Comparison of ENCODE assay signal across 15 mouse cellular contexts in the genomic region with DNA sequence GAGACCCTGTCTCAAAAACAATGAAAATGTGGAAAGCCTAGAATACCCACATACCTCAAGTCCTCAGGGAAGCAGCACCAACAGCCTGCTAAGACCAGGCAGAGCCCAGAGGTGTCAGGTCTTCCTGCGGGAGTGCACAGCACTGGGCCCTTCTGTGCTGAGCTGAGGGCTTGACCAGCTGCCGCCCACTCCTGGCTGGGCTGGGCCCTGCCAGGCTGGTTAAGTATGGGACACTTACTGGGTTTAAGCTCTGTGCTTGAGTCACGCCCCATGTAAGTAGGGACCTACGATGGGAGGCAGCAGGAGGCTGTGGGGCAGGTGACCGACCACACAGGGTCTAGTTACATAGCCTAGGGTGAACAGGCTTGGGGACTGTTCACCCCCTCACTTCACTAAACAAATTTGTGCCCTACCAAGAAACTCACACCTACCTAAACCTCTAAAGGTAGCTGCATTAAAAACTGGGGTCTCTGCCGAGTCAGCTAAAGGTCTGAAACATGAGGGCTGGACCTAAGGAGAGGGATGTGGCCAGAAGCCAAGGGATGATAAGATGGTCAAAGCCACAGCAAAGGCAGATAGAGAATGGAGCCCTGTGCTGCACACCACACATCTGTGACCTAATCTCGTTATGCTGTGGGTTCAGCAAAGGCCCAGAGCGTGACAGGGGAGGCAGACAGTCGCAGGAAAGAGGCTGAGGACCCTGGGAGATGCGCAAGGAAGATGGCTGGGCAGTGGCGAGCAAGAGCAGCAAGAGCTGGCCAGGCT. TPM values are rescaled to one million over a fixed set of nuclear protein-coding genes. Genes with fewer than 3 reads are reported as not detected.
DNase-seq lines count a peak whose midpoint lies in the region; ATAC-seq lines count a peak whose summit lies in the region.
"Had no signal": no experiment of that assay in that cellular context is flagged by ENCODE, and none has a peak within 500 bp of the region (broad histone marks: within the 10 kb centered on the region; RNA-seq: fewer than 3 reads in every experiment).

No protein-coding gene starts in this region.

- no peaks in the 10 kb centered on the region for H3K27me3 ChIP-seq in hindbrain, embryonic 11.5 days (ENCODE audit: control insufficient read depth, insufficient read depth, low read length)
- H3K27me3 ChIP-seq in hindbrain, embryonic 12.5 days = no peaks in the 10 kb centered on the region
- H3K27me3 ChIP-seq in midbrain, embryonic 10.5 days (ENCODE audit: low read depth, poor library complexity, severe bottlenecking) = no peaks in the 10 kb centered on the region
- H3K27me3 ChIP-seq in midbrain, embryonic 16.5 days (ENCODE audit: control insufficient read depth, insufficient read depth, low read depth, low read length) = no peaks in the 10 kb centered on the region
- H3K27me3 ChIP-seq in embryonic facial prominence, embryonic 13.5 days = no peaks in the 10 kb centered on the region
- H3K27me3 ChIP-seq: CH12.LX; hindbrain, embryonic 15.5 days had no signal

- no peak overlapping the region for H3K4me3 ChIP-seq in hindbrain, embryonic 11.5 days (ENCODE audit: low read depth, low read length)
- H3K4me3 ChIP-seq in hindbrain, embryonic 12.5 days = no peak overlapping the region
- no peak overlapping the region for H3K4me3 ChIP-seq in midbrain, embryonic 10.5 days
- H3K4me3 ChIP-seq in midbrain, embryonic 16.5 days (ENCODE audit: low read depth, low read length) = no peak overlapping the region
- H3K4me3 ChIP-seq in embryonic facial prominence, embryonic 13.5 days = no peak overlapping the region
- H3K4me3 ChIP-seq: hindbrain, embryonic 15.5 days had no signal

- WGBS in hindbrain, embryonic 11.5 days = 80% methylated on average over 11 of the region's 11 CpGs
- WGBS in hindbrain, embryonic 12.5 days = 83% methylated on average over 11 of the region's 11 CpGs
- 78% methylated on average over 11 of the region's 11 CpGs for WGBS in midbrain, embryonic 10.5 days
- 77% methylated on average over 11 of the region's 11 CpGs for WGBS in midbrain, embryonic 16.5 days
- WGBS in embryonic facial prominence, embryonic 13.5 days = 79% methylated on average over 11 of the region's 11 CpGs

- H3K27ac ChIP-seq in hindbrain, embryonic 11.5 days (ENCODE audit: low read depth, low read length) = no peak overlapping the region
- H3K27ac ChIP-seq in hindbrain, embryonic 12.5 days = no peak overlapping the region
- H3K27ac ChIP-seq in midbrain, embryonic 10.5 days (replicated peaks) = 0 out of 2 replicates have a peak overlapping the region, but pooled peaks have one; percentile 10
- H3K27ac ChIP-seq in midbrain, embryonic 16.5 days (ENCODE audit: low read length) = no peak overlapping the region
- peak overlapping the region; percentile 44; the same call in 1 of the 2 replicates for H3K27ac ChIP-seq in embryonic facial prominence, embryonic 13.5 days
- H3K27ac ChIP-seq: hindbrain, embryonic 15.5 days; kidney, postnatal 0 days had no signal

- H3K9ac ChIP-seq in hindbrain, embryonic 11.5 days (ENCODE audit: low read depth, low read length) = no peak overlapping the region
- H3K9ac ChIP-seq in hindbrain, embryonic 12.5 days = no peak overlapping the region
- H3K9ac ChIP-seq in midbrain, embryonic 16.5 days (ENCODE audit: low read depth, low read length) = no peak overlapping the region
- H3K9ac ChIP-seq in embryonic facial prominence, embryonic 13.5 days = peak overlapping the region; percentile 46
- H3K9ac ChIP-seq: hindbrain, embryonic 15.5 days had no signal

- no peaks in the 10 kb centered on the region for H3K36me3 ChIP-seq in hindbrain, embryonic 11.5 days (ENCODE audit: control insufficient read depth, insufficient read depth, low read length)
- H3K36me3 ChIP-seq in hindbrain, embryonic 12.5 days = no peaks in the 10 kb centered on the region
- no peaks in the 10 kb centered on the region for H3K36me3 ChIP-seq in midbrain, embryonic 10.5 days
- H3K36me3 ChIP-seq in midbrain, embryonic 16.5 days (ENCODE audit: control insufficient read depth, insufficient read depth, low read length) = no peaks in the 10 kb centered on the region; the same call in 1 of the 2 replicates
- H3K36me3 ChIP-seq in embryonic facial prominence, embryonic 13.5 days = no peaks in the 10 kb centered on the region
- H3K36me3 ChIP-seq: hindbrain, embryonic 15.5 days had no signal

- ATAC-seq in hindbrain, embryonic 11.5 days (ENCODE audit: low FRiP score) = peak; percentile 36; the same call in 1 of the 2 replicates
- ATAC-seq in hindbrain, embryonic 12.5 days (ENCODE audit: low FRiP score) = no peak
- no peak for ATAC-seq in midbrain, embryonic 16.5 days
- ATAC-seq in embryonic facial prominence, embryonic 13.5 days (ENCODE audit: insufficient number of reproducible peaks, insufficient read depth, low FRiP score, low TSS enrichment, low read depth) = no peak
- 0 out of 2 replicates have a peak, but pooled peaks have one; percentile 32 for ATAC-seq in megakaryocyte-erythroid progenitor cell, adult 5-6 weeks (replicated peaks; ENCODE audit: low FRiP score, low TSS enrichment, poor library complexity, severe bottlenecking)

- H3K4me1 ChIP-seq in hindbrain, embryonic 11.5 days (replicated peaks; ENCODE audit: control insufficient read depth, insufficient read depth, low read length) = peaks cover 8% of the 10 kb centered on the region; the same call in 1 of the 2 replicates
- H3K4me1 ChIP-seq in hindbrain, embryonic 12.5 days = peaks cover 34% of the 10 kb centered on the region
- H3K4me1 ChIP-seq in midbrain, embryonic 10.5 days = peaks cover 37% of the 10 kb centered on the region
- peaks cover 16% of the 10 kb centered on the region for H3K4me1 ChIP-seq in midbrain, embryonic 16.5 days (ENCODE audit: control insufficient read depth, insufficient read depth, low read length)
- H3K4me1 ChIP-seq in embryonic facial prominence, embryonic 13.5 days = peaks cover 56% of the 10 kb centered on the region

- no peak for DNase-seq in hindbrain, embryonic 11.5 days (ENCODE audit: low spot score)
- DNase-seq in midbrain, embryonic 10.5 days (ENCODE audit: low spot score) = no peak
- DNase-seq in layer of hippocampus, postnatal 25 days (ENCODE audit: extremely low spot score in 1 of 2, low spot score in 1 of 2) = no peak
- no peak for DNase-seq in urinary bladder, adult 18-20 months (ENCODE audit: low spot score in 2 of 2)
- DNase-seq: adrenal gland, postnatal 14 days; retina, postnatal 1 day had no signal

- H3K9me3 ChIP-seq in hindbrain, embryonic 11.5 days (ENCODE audit: control insufficient read depth, low read length) = no peaks in the 10 kb centered on the region
- no peaks in the 10 kb centered on the region for H3K9me3 ChIP-seq in hindbrain, embryonic 12.5 days (replicated peaks)
- no peaks in the 10 kb centered on the region for H3K9me3 ChIP-seq in midbrain, embryonic 10.5 days (replicated peaks)
- H3K9me3 ChIP-seq in midbrain, embryonic 16.5 days (replicated peaks; ENCODE audit: control insufficient read depth, low read length, poor library complexity, severe bottlenecking) = no peaks in the 10 kb centered on the region
- H3K9me3 ChIP-seq in embryonic facial prominence, embryonic 13.5 days = no peaks in the 10 kb centered on the region
- H3K9me3 ChIP-seq: hindbrain, embryonic 15.5 days had no signal

- H3K4me2 ChIP-seq in hindbrain, embryonic 11.5 days (replicated peaks; ENCODE audit: low read depth, low read length) = no peak overlapping the region
- H3K4me2 ChIP-seq in hindbrain, embryonic 12.5 days (replicated peaks) = no peak overlapping the region
- no peak overlapping the region for H3K4me2 ChIP-seq in midbrain, embryonic 16.5 days (ENCODE audit: low read length)
- no peak overlapping the region for H3K4me2 ChIP-seq in embryonic facial prominence, embryonic 13.5 days
- H3K4me2 ChIP-seq: hindbrain, embryonic 15.5 days; midbrain, embryonic 11.5 days had no signal

RNA-seq across cellular contexts. Expression of a gene that starts 19.3 kb away (rescaled TPM):
- 13.6 and 14.2 TPM in 2 replicates for polyA plus RNA-seq in hindbrain, embryonic 11.5 days (2014; fragmentation: Nextera tagmentation; extraction: Ambion mirVana)
- polyA plus RNA-seq in hindbrain, embryonic 12.5 days (2016; fragmentation: Nextera tagmentation; extraction: Ambion mirVana) = 24.6 and 27.1 TPM in 2 replicates
- 12.9 and 16.5 TPM in 2 replicates for polyA plus RNA-seq in midbrain, embryonic 10.5 days (2016; fragmentation: Nextera tagmentation; extraction: Ambion mirVana)
- polyA plus RNA-seq in midbrain, embryonic 16.5 days (2015; fragmentation: Nextera tagmentation; extraction: Ambion mirVana) = 53.4 and 56.3 TPM in 2 replicates
- polyA plus RNA-seq in embryonic facial prominence, embryonic 13.5 days (2015; fragmentation: Nextera tagmentation; extraction: Ambion mirVana) = 26.6 and 28.1 TPM in 2 replicates
- total RNA-seq in megakaryocyte-erythroid progenitor cell, adult 5-6 weeks (2014; fragmentation: Nextera tagmentation) = 15.6 and 21.7 TPM in 2 replicates
- total RNA-seq in megakaryocyte-erythroid progenitor cell, adult 5-6 weeks (2017) = 1.1 and 1.3 TPM in 2 replicates
- total RNA-seq in layer of hippocampus, postnatal 25 days (2021) = 100 to 1,000 TPM; 166 to 172 TPM

RNA-seq across cellular contexts. Expression of a gene that starts 46.7 kb away (rescaled TPM):
- polyA plus RNA-seq in hindbrain, embryonic 11.5 days (2014; fragmentation: Nextera tagmentation; extraction: Ambion mirVana) = 0.08 and 0.11 TPM in 2 replicates
- 1.2 and 3.0 TPM in 2 replicates for polyA plus RNA-seq in hindbrain, embryonic 12.5 days (2016; fragmentation: Nextera tagmentation; extraction: Ambion mirVana)
- 0.37 and 0.39 TPM in 2 replicates for polyA plus RNA-seq in midbrain, embryonic 10.5 days (2016; fragmentation: Nextera tagmentation; extraction: Ambion mirVana)
- 0.36 and 0.47 TPM in 2 replicates for polyA plus RNA-seq in midbrain, embryonic 16.5 days (2015; fragmentation: Nextera tagmentation; extraction: Ambion mirVana)
- polyA plus RNA-seq in embryonic facial prominence, embryonic 13.5 days (2015; fragmentation: Nextera tagmentation; extraction: Ambion mirVana) = 0.59 and 0.81 TPM in 2 replicates
- total RNA-seq in megakaryocyte-erythroid progenitor cell, adult 5-6 weeks (2014; fragmentation: Nextera tagmentation) = 0.15 and 1.2 TPM in 2 replicates
- total RNA-seq in megakaryocyte-erythroid progenitor cell, adult 5-6 weeks (2017) = 2.3 TPM in 1 of 2 replicates, not detected in the other
- total RNA-seq in layer of hippocampus, postnatal 25 days (2021) = under 1 TPM; 0.32 to 0.47 TPM
- total RNA-seq: adrenal gland, postnatal 14 days; liver, adult 2 months had no signal
- polyA plus RNA-seq: liver, adult 2 months; midbrain, embryonic 11.5 days had no signal

RNA-seq across cellular contexts. Expression of a gene that starts 56.7 kb away (rescaled TPM):
- polyA plus RNA-seq in hindbrain, embryonic 11.5 days (2014; fragmentation: Nextera tagmentation; extraction: Ambion mirVana) = 11.1 and 12.8 TPM in 2 replicates
- polyA plus RNA-seq in hindbrain, embryonic 12.5 days (2016; fragmentation: Nextera tagmentation; extraction: Ambion mirVana) = 22.2 and 23.9 TPM in 2 replicates
- polyA plus RNA-seq in midbrain, embryonic 10.5 days (2016; fragmentation: Nextera tagmentation; extraction: Ambion mirVana) = 16.9 and 20.7 TPM in 2 replicates
- 31.0 and 32.4 TPM in 2 replicates for polyA plus RNA-seq in midbrain, embryonic 16.5 days (2015; fragmentation: Nextera tagmentation; extraction: Ambion mirVana)
- 28.2 and 30.8 TPM in 2 replicates for polyA plus RNA-seq in embryonic facial prominence, embryonic 13.5 days (2015; fragmentation: Nextera tagmentation; extraction: Ambion mirVana)
- 8.4 and 9.5 TPM in 2 replicates for total RNA-seq in megakaryocyte-erythroid progenitor cell, adult 5-6 weeks (2014; fragmentation: Nextera tagmentation)
- total RNA-seq in megakaryocyte-erythroid progenitor cell, adult 5-6 weeks (2017) = 6.0 and 8.2 TPM in 2 replicates
- 10 to 100 TPM; 54.1 to 60.7 TPM for total RNA-seq in layer of hippocampus, postnatal 25 days (2021)

Comparison
In these comparisons a context has a peak if more than half of its experiments do, and no peak if none do; other contexts are left out.
1. ATAC-seq: peak in hindbrain, embryonic 11.5 days (single experiment) and megakaryocyte-erythroid progenitor cell, adult 5-6 weeks (single experiment); none in hindbrain, embryonic 12.5 days (single experiment), midbrain, embryonic 16.5 days (single experiment) and embryonic facial prominence, embryonic 13.5 days (single experiment).
2. H3K27ac ChIP-seq: peak in midbrain, embryonic 10.5 days (single experiment) and embryonic facial prominence, embryonic 13.5 days (single experiment); none in hindbrain, embryonic 11.5 days (single experiment), hindbrain, embryonic 12.5 days (single experiment) and midbrain, embryonic 16.5 days (single experiment).